Mouse (Mus musculus): ENCODE data around the gene Mybph.

DNA sequence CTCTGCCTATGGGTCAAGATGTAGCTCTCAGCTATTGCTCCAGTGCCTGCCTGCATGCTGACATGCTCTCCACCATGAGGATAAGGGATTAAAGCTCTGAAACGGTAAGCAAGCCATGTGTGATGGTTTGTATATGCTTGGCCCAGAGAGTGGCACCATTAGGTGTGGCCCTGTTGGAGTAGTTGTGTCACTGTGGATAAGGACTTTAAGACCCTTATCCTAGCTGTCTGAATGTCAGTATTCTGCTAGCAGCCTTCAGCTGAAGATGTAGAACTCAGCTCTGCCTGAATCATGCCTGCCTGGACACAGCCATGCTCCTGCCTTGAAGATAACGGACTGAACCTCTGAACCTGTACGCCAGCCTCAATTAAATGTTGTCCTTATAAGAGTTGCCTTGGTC lies 26.7 kb upstream of the Mybph start:
- TF ChIP-seq CTCF (IDR thresholded peaks at IDR 0.05; ENCODE audit: low read depth) = no peak
- TF ChIP-seq EP300 (IDR thresholded peaks at IDR 0.05; ENCODE audit: low read depth) = no peak

Data from liver, postnatal 0 days (tissue).